Mouse (Mus musculus): Measurements from ENCODE around the gene Apod.

DNA sequence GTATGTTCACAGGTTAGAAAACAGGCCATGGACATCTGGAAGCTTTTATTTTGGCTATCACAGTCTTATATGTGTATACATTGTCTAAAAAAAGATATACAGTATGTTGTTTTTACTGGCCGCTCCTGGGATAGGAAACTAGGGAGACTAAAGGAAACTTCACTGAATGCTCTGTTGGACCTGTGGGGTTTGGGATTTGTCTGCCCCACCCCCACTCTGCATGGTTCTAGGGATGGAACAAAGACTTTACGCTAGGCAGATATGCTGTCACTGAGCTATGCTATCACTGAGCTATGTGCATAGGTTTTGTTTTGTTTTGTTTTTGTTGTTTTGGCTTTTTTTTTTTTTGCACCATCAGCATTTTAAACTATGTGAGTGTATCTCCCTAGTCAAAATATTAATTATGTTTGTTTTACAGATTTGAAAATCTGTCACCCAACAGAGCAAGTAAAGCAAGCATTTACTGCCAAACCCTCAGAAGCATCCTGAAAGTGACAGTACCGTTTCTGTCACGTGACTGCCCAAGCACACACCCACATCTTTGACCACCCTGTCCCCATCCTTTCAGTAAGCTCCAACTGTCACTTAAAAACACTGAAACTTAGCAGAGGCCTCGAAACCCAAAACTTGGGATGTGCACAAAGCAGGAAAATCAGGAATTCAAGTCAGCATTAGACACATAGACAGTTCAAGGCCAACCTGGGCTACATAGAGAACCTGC lies 9.2 kb downstream of the Apod start:
- TF ChIP-seq CTCF (IDR thresholded peaks at IDR 0.05; ENCODE audit: low read depth, low read length) (no peak), POLR2A (IDR thresholded peaks at IDR 0.05; ENCODE audit: extremely low read depth, insufficient read depth, low read length) (no peak)
